Comparison of ENCODE assay signal across 19 mouse cellular contexts in genomic region chr3:35967366-35967921, GRCm38 (mm10).
"Had no signal": no experiment of that assay in that cellular context is flagged by ENCODE, and none has a peak within 500 bp of the region (broad histone marks: within the 10 kb centered on the region; RNA-seq: fewer than 3 reads in every experiment).

No protein-coding gene starts in this region.

- H3K27ac ChIP-seq: left cerebral cortex, adult 2 months; liver, embryonic 13.5 days; macrophage; midbrain, embryonic 10.5 days; midbrain, embryonic 13.5 days; neural tube, embryonic 13.5 days; stomach, embryonic 15.5 days had no signal

- DNase-seq: kidney, adult 11 months; kidney, adult 8-10 months; kidney, postnatal 14 days; kidney, postnatal 4 days; liver, embryonic 13.5 days; lung, embryonic 14.5 days; retina, postnatal 1 day; right cerebral cortex, postnatal 25 days; spleen, adult 18-20 months; thymus, postnatal 36 days had no signal

- H3K4me1 ChIP-seq: midbrain, embryonic 10.5 days; midbrain, embryonic 13.5 days; neural tube, embryonic 13.5 days; stomach, embryonic 15.5 days had no signal

- H3K4me3 ChIP-seq: left cerebral cortex, adult 2 months; liver, embryonic 13.5 days; midbrain, embryonic 10.5 days; midbrain, embryonic 13.5 days; myocyte; neural tube, embryonic 13.5 days; stomach, embryonic 15.5 days had no signal

- ATAC-seq: lung, postnatal 0 days; midbrain, embryonic 13.5 days; midbrain, embryonic 16.5 days had no signal
